Mouse (Mus musculus) heart, embryonic 11.5 days (tissue): ENCODE measurements at regions not wholly inside any gene's neighbourhood (a gene's known extent, or its start where the extent isn't known, plus 50 kb on each side); places are given as distances from the start of the nearest gene placed in this dataset.
"Not testable (repeated sequence)": the region's sequence is repeated elsewhere in the genome, so short reads cannot be mapped to it uniquely, and the experiment has no call there.

Experiments used
- ATAC-seq: fragments of 200-750 bp; cut with Nextera tagmentation; replicated peaks from 2 replicates; pipeline ENCODE4 v1.8.0; 2017; ENCODE audit warnings: moderate library complexity; ENCODE audit not compliant: insufficient number of reproducible peaks, low FRiP score, low TSS enrichment
- H3K27ac ChIP-seq: fragments of 300-500 bp; sonication (generic); 2 replicates; pipeline ENCODE4 v1.5.1; 2014; ENCODE audit warnings: mild to moderate bottlenecking, low read depth, low read length
- H3K27me3 ChIP-seq: fragments of 300-500 bp; sonication (generic); 2 replicates; pipeline ENCODE4 v1.6.1; 2014; ENCODE audit warnings: mild to moderate bottlenecking, low read length, mixed read lengths; ENCODE audit not compliant: control insufficient read depth, insufficient read depth
- H3K36me3 ChIP-seq: fragments of 300-500 bp; sonication (generic); 2 replicates; pipeline ENCODE4 v1.6.1; 2014; ENCODE audit warnings: mild to moderate bottlenecking, low read length, moderate library complexity, mixed read lengths; ENCODE audit not compliant: control insufficient read depth, insufficient read depth
- H3K4me1 ChIP-seq: fragments of 300-500 bp; sonication (generic); 2 replicates; pipeline ENCODE4 v1.6.1; 2014; ENCODE audit warnings: low read length; ENCODE audit not compliant: control insufficient read depth, insufficient read depth
- H3K4me2 ChIP-seq: fragments of 300-500 bp; sonication (generic); 2 replicates; pipeline ENCODE4 v1.6.1; 2014; ENCODE audit warnings: mild to moderate bottlenecking, moderate library complexity
- H3K4me3 ChIP-seq: fragments of 300-500 bp; sonication (generic); 2 replicates; pipeline ENCODE4 v1.5.1; 2014; ENCODE audit warnings: low read depth, low read length
- H3K9ac ChIP-seq: fragments of 300-500 bp; sonication (generic); 2 replicates; pipeline ENCODE4 v1.6.1; 2014; ENCODE audit warnings: mild to moderate bottlenecking, low read depth, low read length, moderate library complexity
- H3K9me3 ChIP-seq: fragments of 300-500 bp; sonication (generic); replicated peaks from 2 replicates; pipeline ENCODE4 v1.6.1; 2016; ENCODE audit warnings: low read length; ENCODE audit not compliant: control insufficient read depth
- WGBS: fragments of 180-500 bp; shearing (Covaris S2); extraction: QIAGEN DNeasy Blood & Tissue Kit; methylation state at CpG from one replicate; pipeline ENCODE4 v1.1.7; 2014; ENCODE audit not compliant: insufficient replicate concordance; 5-methylcytosine and 5-hydroxymethylcytosine counted together

GRCm38 (mm10) chr14:104175122-104175521 is 292.7 kb downstream of the Pou4f1 start:
- no peak overlapping the region for H3K4me3 ChIP-seq
- no peak overlapping the region for H3K9ac ChIP-seq
- no peaks in the 10 kb centered on the region for H3K9me3 ChIP-seq
- no peak for ATAC-seq
- H3K27ac ChIP-seq: no peak overlapping the region
- H3K36me3 ChIP-seq: no peaks in the 10 kb centered on the region
- H3K4me2 ChIP-seq: no peak overlapping the region
- no peaks in the 10 kb centered on the region for H3K4me1 ChIP-seq
- H3K27me3 ChIP-seq: no peaks in the 10 kb centered on the region

- Histone ChIP-seq H3K27me3 (no peaks in the 10 kb centered on the region), H3K27ac (no peak overlapping the region), H3K4me1 (no peaks in the 10 kb centered on the region), H3K36me3 (no peaks in the 10 kb centered on the region), H3K4me2 (no peak overlapping the region), H3K9me3 (no peaks in the 10 kb centered on the region), H3K9ac (no peak overlapping the region), H3K4me3 (no peak overlapping the region)
- 54% methylated on average over 5 of the region's 5 CpGs for WGBS
- ATAC-seq: no peak
These were observed 302.6 kb upstream of the Ednrb start for GRCm38 (mm10) chr14:104146841-104147240.

GRCm38 (mm10) chr14:104145395-104145794 is 301.2 kb upstream of the Ednrb start:
- Histone ChIP-seq H3K9ac (no peak overlapping the region), H3K27me3 (no peaks in the 10 kb centered on the region), H3K36me3 (no peaks in the 10 kb centered on the region), H3K4me3 (no peak overlapping the region), H3K27ac (no peak overlapping the region), H3K4me1 (no peaks in the 10 kb centered on the region), H3K9me3 (no peaks in the 10 kb centered on the region), H3K4me2 (no peak overlapping the region)
- ATAC-seq: no peak
- WGBS: 43% methylated on average over 5 of the region's 5 CpGs

GRCm38 (mm10) chr14:104114986-104115951 is 271.1 kb upstream of the Ednrb start:
- Histone ChIP-seq H3K9me3 (no peaks in the 10 kb centered on the region), H3K4me3 (no peak overlapping the region), H3K36me3 (no peaks in the 10 kb centered on the region), H3K9ac (no peak overlapping the region), H3K4me1 (no peaks in the 10 kb centered on the region), H3K4me2 (no peak overlapping the region), H3K27ac (no peak overlapping the region), H3K27me3 (no peaks in the 10 kb centered on the region)
- ATAC-seq: no peak
- WGBS: 76% methylated on average over 14 of the region's 14 CpGs

GRCm38 (mm10) chr14:104114182-104114581 is 270.0 kb upstream of the Ednrb start:
- 71% methylated on average over 3 of the region's 3 CpGs for WGBS
- ATAC-seq: no peak
- Histone ChIP-seq H3K27me3 (no peaks in the 10 kb centered on the region), H3K4me3 (no peak overlapping the region), H3K36me3 (no peaks in the 10 kb centered on the region), H3K4me2 (no peak overlapping the region), H3K9ac (no peak overlapping the region), H3K4me1 (no peaks in the 10 kb centered on the region), H3K9me3 (no peaks in the 10 kb centered on the region), H3K27ac (no peak overlapping the region)

- no peak overlapping the region for H3K9ac ChIP-seq
- H3K4me3 ChIP-seq: no peak overlapping the region
- H3K27ac ChIP-seq: no peak overlapping the region
- no peak overlapping the region for H3K4me2 ChIP-seq
- no peak for ATAC-seq
- no peaks in the 10 kb centered on the region for H3K9me3 ChIP-seq
- WGBS: 83% methylated on average over 2 of the region's 2 CpGs
- H3K4me1 ChIP-seq: no peaks in the 10 kb centered on the region
- H3K36me3 ChIP-seq: no peaks in the 10 kb centered on the region
- no peaks in the 10 kb centered on the region for H3K27me3 ChIP-seq
These were observed 269.2 kb upstream of the Ednrb start for GRCm38 (mm10) chr14:104113448-104113847.

- Histone ChIP-seq H3K4me1 (no peaks in the 10 kb centered on the region), H3K27me3 (no peaks in the 10 kb centered on the region), H3K9me3 (no peaks in the 10 kb centered on the region), H3K27ac (no peak overlapping the region), H3K4me2 (no peak overlapping the region), H3K9ac (no peak overlapping the region), H3K4me3 (no peak overlapping the region), H3K36me3 (no peaks in the 10 kb centered on the region)
- no peak for ATAC-seq
- 86% methylated on average over 2 of the region's 2 CpGs for whole genome bisulfite sequencing
These were observed 242.2 kb upstream of the Ednrb start for GRCm38 (mm10) chr14:104086381-104086780.

GRCm38 (mm10) chr14:104064199-104064598 is 220.0 kb upstream of the Ednrb start:
- not testable (repeated sequence) for H3K27ac ChIP-seq, H3K4me2 ChIP-seq, H3K4me1 ChIP-seq, H3K9ac ChIP-seq, H3K9me3 ChIP-seq, ATAC-seq, H3K36me3 ChIP-seq, H3K4me3 ChIP-seq, H3K27me3 ChIP-seq
- 38% methylated on average over 1 of the region's 4 CpGs for WGBS

- 74% methylated on average over 1 of the region's 1 CpGs for WGBS
- no peak overlapping the region for H3K4me3 ChIP-seq
- no peaks in the 10 kb centered on the region for H3K4me1 ChIP-seq
- no peak for ATAC-seq
- H3K27ac ChIP-seq: no peak overlapping the region
- no peaks in the 10 kb centered on the region for H3K9me3 ChIP-seq
- no peak overlapping the region for H3K9ac ChIP-seq
- H3K36me3 ChIP-seq: no peaks in the 10 kb centered on the region
- no peak overlapping the region for H3K4me2 ChIP-seq
- H3K27me3 ChIP-seq: no peaks in the 10 kb centered on the region
These were observed 209.5 kb upstream of the Ednrb start for GRCm38 (mm10) chr14:104053697-104054096.
